Mouse (Mus musculus) midbrain, embryonic 15.5 days (tissue): Measurements from ENCODE around the gene Cxcr5. TPM values are rescaled to one million over a fixed set of nuclear protein-coding genes. Genes with fewer than 3 reads are reported as not detected.

Experiments
- ATAC-seq: fragments of 200-750 bp; cut with Nextera tagmentation; replicated peaks from 2 replicates; pipeline ENCODE4 v1.8.0; 2017; ENCODE audit warnings: moderate TSS enrichment
- H3K27ac ChIP-seq: fragments of 300-500 bp; sonication (generic); 2 replicates; pipeline ENCODE4 v1.5.1; 2015; ENCODE audit warnings: mild to moderate bottlenecking, inconsistent platforms
- H3K27me3 ChIP-seq: fragments of 300-500 bp; sonication (generic); replicated peaks from 2 replicates; pipeline ENCODE4 v1.6.1; 2015; ENCODE audit warnings: inconsistent platforms
- H3K36me3 ChIP-seq: fragments of 300-500 bp; sonication (generic); replicated peaks from 2 replicates; pipeline ENCODE4 v1.6.1; 2015; ENCODE audit warnings: inconsistent platforms
- H3K4me1 ChIP-seq: fragments of 300-500 bp; sonication (generic); 2 replicates; pipeline ENCODE4 v1.6.1; 2015; ENCODE audit warnings: inconsistent platforms
- H3K4me2 ChIP-seq: fragments of 300-500 bp; sonication (generic); 2 replicates; pipeline ENCODE4 v1.6.1; 2015; ENCODE audit warnings: inconsistent platforms, mild to moderate bottlenecking, moderate library complexity
- H3K4me3 ChIP-seq: fragments of 300-500 bp; sonication (generic); 2 replicates; pipeline ENCODE4 v1.5.1; 2015; ENCODE audit warnings: mild to moderate bottlenecking, inconsistent platforms
- H3K9ac ChIP-seq: fragments of 300-500 bp; sonication (generic); 2 replicates; pipeline ENCODE4 v1.6.1; 2015; ENCODE audit warnings: mild to moderate bottlenecking, inconsistent platforms
- H3K9me3 ChIP-seq: fragments of 300-500 bp; sonication (generic); 2 replicates; pipeline ENCODE4 v1.6.1; 2016; ENCODE audit warnings: inconsistent platforms
- WGBS: fragments of 180-500 bp; shearing (Covaris S2); methylation state at CpG from one replicate; pipeline ENCODE4 v1.1.7; 2015; ENCODE audit warnings: mixed read lengths; 5-methylcytosine and 5-hydroxymethylcytosine counted together
- polyA plus RNA-seq: library from polyadenylated mRNA; unstranded; fragments of >200 nt; fragmentation: Nextera tagmentation; extraction: Ambion mirVana; gene quantifications from 2 replicates; pipeline ENCODE4 v1.2.1, GENCODE M21; 2015

Cxcr5 gene
- polyA plus RNA-seq, 1 experiment from 2014 or later: not detected

DNA sequence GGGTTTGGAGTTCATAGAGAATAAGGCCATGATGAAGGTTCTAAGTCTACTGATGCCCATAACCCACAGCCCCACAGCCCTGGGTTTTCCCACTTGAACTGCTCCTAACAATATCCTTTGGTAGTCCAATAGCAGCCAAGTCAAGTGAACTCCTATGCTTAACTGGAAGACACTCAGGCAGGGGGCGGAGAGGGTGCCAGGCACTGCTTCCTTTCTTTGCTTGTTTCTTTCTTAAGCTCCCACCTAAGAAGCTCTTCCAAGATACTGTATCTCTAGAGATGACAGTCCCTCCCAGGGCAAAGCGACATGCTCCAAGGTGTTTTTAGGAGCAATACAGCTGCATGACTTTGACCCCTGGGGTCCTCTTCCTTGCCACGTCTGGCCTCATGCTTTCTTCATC, 36.7 kb downstream of the Cxcr5 start:
- H3K4me3 ChIP-seq: no peak overlapping the region
- H3K36me3 ChIP-seq: no peaks in the 10 kb centered on the region
- no peak overlapping the region for H3K9ac ChIP-seq
- no peaks in the 10 kb centered on the region for H3K9me3 ChIP-seq
- ATAC-seq: no peak
- 78% methylated on average over 3 of the region's 3 CpGs for WGBS
- no peaks in the 10 kb centered on the region for H3K4me1 ChIP-seq
- no peak overlapping the region for H3K4me2 ChIP-seq
- no peaks in the 10 kb centered on the region for H3K27me3 ChIP-seq
- no peak overlapping the region for H3K27ac ChIP-seq

DNA sequence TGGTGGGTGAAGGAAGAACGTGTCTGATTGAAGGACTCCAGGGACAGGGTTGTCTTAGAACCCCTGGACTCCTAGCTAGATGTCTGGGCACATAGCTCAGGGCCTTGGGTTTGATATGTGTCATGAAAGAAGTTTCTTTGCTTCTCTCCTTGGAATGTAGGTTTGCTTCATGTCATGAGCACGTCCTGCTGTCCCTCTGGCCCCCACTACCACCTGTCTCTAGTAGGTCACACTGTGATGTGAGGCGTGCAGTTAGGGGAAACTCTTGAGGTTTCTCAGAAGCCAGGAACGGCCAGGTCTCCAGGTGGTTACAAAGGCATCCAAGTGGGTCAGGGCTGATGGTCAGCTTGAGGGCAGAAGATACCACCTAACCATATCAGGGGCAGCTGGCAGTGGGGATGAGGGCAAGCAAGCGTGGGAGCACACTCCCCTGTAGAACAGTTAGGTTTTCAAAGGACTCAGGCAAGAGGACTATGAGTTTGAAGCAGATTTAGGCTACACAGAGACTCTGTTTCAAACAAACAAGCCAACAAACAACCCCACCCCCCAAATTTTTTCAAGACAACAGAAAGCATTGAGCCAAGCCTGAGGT, 37.3 kb downstream of the Cxcr5 start:
- Histone ChIP-seq H3K4me3 (no peak overlapping the region), H3K4me1 (no peaks in the 10 kb centered on the region), H3K27ac (no peak overlapping the region), H3K36me3 (no peaks in the 10 kb centered on the region), H3K9ac (no peak overlapping the region), H3K4me2 (no peak overlapping the region), H3K9me3 (no peaks in the 10 kb centered on the region), H3K27me3 (no peaks in the 10 kb centered on the region)
- WGBS: 73% methylated on average over 5 of the region's 5 CpGs
- no peak for ATAC-seq

GRCm38 (mm10) chr9:44523686-44524085, 38.0 kb downstream of the Cxcr5 start:
- no peak overlapping the region for H3K4me2 ChIP-seq
- H3K4me3 ChIP-seq: no peak overlapping the region
- H3K9ac ChIP-seq: no peak overlapping the region
- ATAC-seq: no peak
- no peaks in the 10 kb centered on the region for H3K4me1 ChIP-seq
- no peak overlapping the region for H3K27ac ChIP-seq
- H3K36me3 ChIP-seq: no peaks in the 10 kb centered on the region
- no peaks in the 10 kb centered on the region for H3K27me3 ChIP-seq
- WGBS: 83% methylated on average over 5 of the region's 5 CpGs
- H3K9me3 ChIP-seq: no peaks in the 10 kb centered on the region

- no peaks in the 10 kb centered on the region for H3K9me3 ChIP-seq
- ATAC-seq: no peak
- H3K27me3 ChIP-seq: no peaks in the 10 kb centered on the region
- H3K9ac ChIP-seq: no peak overlapping the region
- no peak overlapping the region for H3K27ac ChIP-seq
- 87% methylated on average over 10 of the region's 10 CpGs for WGBS
- no peak overlapping the region for H3K4me2 ChIP-seq
- H3K4me3 ChIP-seq: no peak overlapping the region
- no peaks in the 10 kb centered on the region for H3K4me1 ChIP-seq
- no peaks in the 10 kb centered on the region for H3K36me3 ChIP-seq
Measured at GRCm38 (mm10) chr9:44521927-44522326, 39.8 kb downstream of the Cxcr5 start.

DNA sequence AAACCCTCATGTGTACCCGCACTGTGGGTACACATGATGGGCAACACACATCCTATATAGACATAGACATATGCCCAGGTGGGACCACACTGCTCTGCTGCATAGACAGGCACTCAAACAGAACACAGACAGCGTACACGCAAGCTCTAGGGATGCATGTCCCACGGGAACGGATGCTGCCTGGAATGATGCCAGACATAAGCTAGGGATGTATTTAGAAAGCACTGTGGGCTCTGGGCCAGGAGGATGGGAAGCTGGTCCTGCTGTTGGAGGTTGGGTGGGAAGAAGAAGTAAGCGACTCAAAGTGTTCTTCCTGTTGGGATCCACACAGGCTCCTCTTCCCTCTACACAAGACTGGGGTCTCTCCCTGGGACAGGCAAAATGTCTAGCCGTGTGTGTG, 43.6 kb downstream of the Cxcr5 start:
- Histone ChIP-seq H3K27me3 (no peaks in the 10 kb centered on the region), H3K9ac (no peak overlapping the region), H3K4me3 (no peak overlapping the region), H3K4me1 (no peaks in the 10 kb centered on the region), H3K27ac (no peak overlapping the region), H3K4me2 (no peak overlapping the region), H3K36me3 (no peaks in the 10 kb centered on the region), H3K9me3 (no peaks in the 10 kb centered on the region)
- ATAC-seq: no peak
- 69% methylated on average over 7 of the region's 7 CpGs for WGBS

- Histone ChIP-seq H3K4me3 (no peak overlapping the region), H3K27me3 (no peaks in the 10 kb centered on the region), H3K4me2 (no peak overlapping the region), H3K9me3 (no peaks in the 10 kb centered on the region), H3K27ac (no peak overlapping the region), H3K36me3 (no peaks in the 10 kb centered on the region), H3K4me1 (no peaks in the 10 kb centered on the region), H3K9ac (no peak overlapping the region)
- no peak for ATAC-seq
- 75% methylated on average over 4 of the region's 4 CpGs for WGBS
Measured at GRCm38 (mm10) chr9:44517368-44517767, 44.3 kb downstream of the Cxcr5 start.

DNA sequence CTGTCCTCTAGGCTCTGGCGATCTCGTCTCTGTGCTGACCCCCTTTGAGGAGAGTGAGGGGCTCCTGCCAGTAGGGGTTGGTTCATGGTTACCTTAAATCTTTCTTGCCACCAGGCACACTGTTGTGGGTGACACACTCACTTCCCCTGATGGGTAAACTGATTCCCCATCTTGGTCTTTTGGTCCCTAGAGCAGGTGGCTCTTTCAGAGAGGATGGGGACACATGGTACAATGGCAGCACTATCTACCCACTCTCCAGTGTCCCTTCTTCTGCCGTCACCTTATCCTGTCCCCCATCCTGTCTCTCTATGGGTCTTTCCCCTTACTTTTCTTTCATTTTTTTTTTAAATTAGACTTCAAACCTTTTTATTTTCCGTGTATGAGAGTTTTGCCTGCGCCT, 45.8 kb downstream of the Cxcr5 start:
- H3K9me3 ChIP-seq: no peaks in the 10 kb centered on the region
- no peak overlapping the region for H3K9ac ChIP-seq
- no peaks in the 10 kb centered on the region; the same call in 1 of the 2 replicates for H3K4me1 ChIP-seq
- ATAC-seq: no peak
- H3K36me3 ChIP-seq: no peaks in the 10 kb centered on the region
- H3K27ac ChIP-seq: no peak overlapping the region
- no peak overlapping the region for H3K4me3 ChIP-seq
- H3K4me2 ChIP-seq: no peak overlapping the region
- 82% methylated on average over 5 of the region's 5 CpGs for WGBS
- no peaks in the 10 kb centered on the region for H3K27me3 ChIP-seq

DNA sequence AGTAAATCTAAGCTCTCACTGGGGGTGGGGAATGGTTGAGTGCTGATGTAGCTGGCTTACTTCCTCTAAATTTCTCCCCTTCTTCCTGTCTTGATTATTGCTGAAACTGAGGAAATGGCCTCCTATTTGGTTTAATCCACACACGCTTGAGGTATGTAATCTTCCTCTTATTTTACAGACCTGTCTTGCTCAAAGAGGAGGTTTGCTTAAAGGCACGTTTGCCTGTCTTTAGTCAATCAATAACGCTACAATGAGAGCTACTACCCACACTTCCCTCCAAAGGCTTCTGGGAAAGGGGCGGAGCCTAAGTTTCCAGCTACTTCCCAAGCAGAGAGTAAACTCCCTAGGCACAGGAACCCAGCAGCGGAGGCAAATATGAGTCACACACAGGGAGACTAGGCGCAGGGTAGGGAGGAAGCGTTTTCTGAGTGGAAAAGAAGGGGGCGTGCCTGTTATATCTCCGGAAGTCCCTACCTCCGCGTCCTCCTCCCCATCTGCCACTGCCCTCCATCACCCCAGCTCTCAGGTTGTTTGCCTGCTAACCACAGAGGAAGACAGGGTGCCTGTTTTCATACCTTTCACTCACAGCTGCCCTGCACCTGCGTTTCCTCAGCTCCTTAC, 46.4 kb downstream of the Cxcr5 start:
- no peak overlapping the region for H3K9ac ChIP-seq
- H3K27ac ChIP-seq: no peak overlapping the region
- 72% methylated on average over 12 of the region's 12 CpGs for WGBS
- H3K36me3 ChIP-seq: no peaks in the 10 kb centered on the region
- H3K27me3 ChIP-seq: no peaks in the 10 kb centered on the region
- no peak overlapping the region for H3K4me3 ChIP-seq
- H3K4me2 ChIP-seq: no peak overlapping the region
- no peaks in the 10 kb centered on the region; the same call in none of the 2 replicates for H3K4me1 ChIP-seq
- ATAC-seq: no peak
- H3K9me3 ChIP-seq: no peaks in the 10 kb centered on the region

DNA sequence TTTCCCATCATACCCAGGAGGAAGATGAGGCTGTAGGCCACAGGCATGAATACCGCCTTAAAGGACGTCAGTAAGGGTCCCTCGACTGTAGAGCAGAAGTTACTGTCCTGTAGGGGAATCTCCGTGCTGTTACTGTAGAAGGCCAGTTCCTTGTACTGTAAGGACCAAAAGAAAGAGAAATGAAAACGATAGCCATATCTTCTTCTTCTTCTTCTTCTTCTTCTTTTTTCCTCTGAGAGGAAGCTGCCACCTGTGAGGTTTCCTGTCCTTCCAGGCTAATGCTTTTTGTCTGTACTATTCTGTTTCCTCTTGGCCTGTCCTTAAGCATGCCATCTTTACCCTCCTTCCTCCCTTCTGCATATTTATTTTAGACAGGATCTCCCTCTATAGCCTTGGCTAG, 47.5 kb downstream of the Cxcr5 start:
- H3K9me3 ChIP-seq: no peaks in the 10 kb centered on the region
- H3K9ac ChIP-seq: no peak overlapping the region
- no peak overlapping the region for H3K4me3 ChIP-seq
- peaks cover 10% of the 10 kb centered on the region for H3K4me1 ChIP-seq
- no peaks in the 10 kb centered on the region for H3K27me3 ChIP-seq
- ATAC-seq: no peak
- H3K36me3 ChIP-seq: no peaks in the 10 kb centered on the region
- no peak overlapping the region for H3K27ac ChIP-seq
- 94% methylated on average over 5 of the region's 5 CpGs for WGBS
- H3K4me2 ChIP-seq: no peak overlapping the region

DNA sequence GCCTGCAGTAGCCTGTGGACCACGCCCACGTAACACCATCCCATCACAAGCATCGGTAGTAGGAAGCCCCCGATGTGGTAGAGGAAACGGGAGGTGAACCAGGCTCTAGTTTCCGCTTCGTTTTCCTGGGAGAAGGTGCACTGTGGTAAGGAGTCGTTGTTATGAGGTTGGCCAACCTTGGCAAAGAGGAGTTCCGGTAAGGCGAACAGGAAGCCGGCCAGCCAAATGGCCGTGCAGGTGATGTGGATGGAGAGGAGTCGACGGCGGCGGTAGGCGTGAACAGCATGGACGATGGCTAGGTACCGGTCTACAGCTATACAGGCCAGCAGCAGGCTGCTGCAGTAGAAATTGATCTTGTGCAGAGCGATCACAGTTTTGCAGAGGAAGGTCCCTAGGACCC, 48.1 kb downstream of the Cxcr5 start:
- no peaks in the 10 kb centered on the region for H3K27me3 ChIP-seq
- 82% methylated on average over 20 of the region's 20 CpGs for WGBS
- no peak for ATAC-seq

GRCm38 (mm10) chr9:44513121-44513520, 48.6 kb downstream of the Cxcr5 start:
- H3K9ac ChIP-seq: no peak overlapping the region

More for the DNA sequence above, 48.1 kb downstream of the Cxcr5 start:
- H3K9ac ChIP-seq: no peak overlapping the region
- H3K27ac ChIP-seq: no peak overlapping the region
- H3K4me2 ChIP-seq: no peak overlapping the region
- H3K4me1 ChIP-seq: peaks cover 10% of the 10 kb centered on the region
- no peaks in the 10 kb centered on the region for H3K9me3 ChIP-seq
- peaks cover 2% of the 10 kb centered on the region for H3K36me3 ChIP-seq
- no peak overlapping the region for H3K4me3 ChIP-seq

GRCm38 (mm10) chr9:44512717-44513003, 49.0 kb downstream of the Cxcr5 start:
- Histone ChIP-seq H3K27ac (no peak overlapping the region), H3K4me2 (no peak overlapping the region), H3K4me1 (peaks cover 10% of the 10 kb centered on the region), H3K9me3 (no peaks in the 10 kb centered on the region), H3K9ac (no peak overlapping the region), H3K36me3 (peaks cover 9% of the 10 kb centered on the region), H3K4me3 (no peak overlapping the region), H3K27me3 (no peaks in the 10 kb centered on the region)
- ATAC-seq: no peak
- WGBS: 87% methylated on average over 3 of the region's 3 CpGs

More at GRCm38 (mm10) chr9:44513121-44513520, 48.6 kb downstream of the Cxcr5 start:
- Histone ChIP-seq H3K4me1 (peaks cover 10% of the 10 kb centered on the region), H3K27ac (no peak overlapping the region), H3K27me3 (no peaks in the 10 kb centered on the region), H3K36me3 (peaks cover 7% of the 10 kb centered on the region), H3K4me2 (no peak overlapping the region), H3K9me3 (no peaks in the 10 kb centered on the region), H3K4me3 (no peak overlapping the region)
- no peak for ATAC-seq
- 93% methylated on average over 11 of the region's 11 CpGs for WGBS

DNA sequence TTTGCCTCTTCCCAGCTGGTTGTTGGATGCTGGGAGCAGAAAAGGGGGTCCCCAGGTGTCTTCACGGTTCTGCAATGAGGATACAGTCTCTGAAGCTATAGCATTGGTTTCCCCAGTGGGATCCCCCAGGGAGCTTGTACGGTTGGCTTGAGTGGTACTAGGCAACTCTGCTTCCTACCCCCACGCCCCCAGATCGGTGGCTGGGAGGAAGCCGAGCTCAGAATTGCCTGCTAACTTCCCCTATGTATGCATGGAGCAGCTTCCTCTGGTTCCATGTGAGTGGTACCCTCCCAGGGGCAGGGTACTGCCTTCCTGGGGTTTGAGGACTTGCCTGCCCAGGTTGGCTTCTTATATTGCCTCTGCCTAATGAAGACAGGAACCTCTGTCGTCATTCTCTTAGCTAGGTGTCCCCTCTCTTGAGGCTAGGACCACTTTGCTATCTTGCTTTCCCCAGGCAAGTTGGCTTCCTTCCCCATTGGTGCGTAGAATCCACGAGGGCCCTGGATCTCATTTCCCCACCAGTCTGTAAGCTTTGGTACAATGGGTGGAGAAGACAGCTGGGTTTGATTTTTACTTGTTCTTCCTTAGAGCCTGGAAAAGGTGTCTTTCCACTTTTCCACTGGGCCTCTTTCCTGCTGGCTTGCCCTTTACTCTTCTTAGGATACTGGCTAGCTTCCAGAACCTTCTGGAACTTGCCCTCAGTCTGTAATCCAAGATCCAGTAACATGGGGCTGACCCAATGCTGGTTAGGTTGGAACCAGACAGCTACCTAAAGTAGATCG, 49.6 kb downstream of the Cxcr5 start:
- 74% methylated on average over 9 of the region's 9 CpGs for WGBS
- H3K4me2 ChIP-seq: no peak overlapping the region
- peaks cover 10% of the 10 kb centered on the region for H3K4me1 ChIP-seq
- no peak overlapping the region for H3K27ac ChIP-seq
- no peak overlapping the region for H3K9ac ChIP-seq
- H3K9me3 ChIP-seq: no peaks in the 10 kb centered on the region
- no peaks in the 10 kb centered on the region for H3K27me3 ChIP-seq
- H3K36me3 ChIP-seq: peaks cover 14% of the 10 kb centered on the region
- H3K4me3 ChIP-seq: no peak overlapping the region
- ATAC-seq: no peak
